Comparison of ENCODE assay signal across 8 mouse cellular contexts in the genomic region with DNA sequence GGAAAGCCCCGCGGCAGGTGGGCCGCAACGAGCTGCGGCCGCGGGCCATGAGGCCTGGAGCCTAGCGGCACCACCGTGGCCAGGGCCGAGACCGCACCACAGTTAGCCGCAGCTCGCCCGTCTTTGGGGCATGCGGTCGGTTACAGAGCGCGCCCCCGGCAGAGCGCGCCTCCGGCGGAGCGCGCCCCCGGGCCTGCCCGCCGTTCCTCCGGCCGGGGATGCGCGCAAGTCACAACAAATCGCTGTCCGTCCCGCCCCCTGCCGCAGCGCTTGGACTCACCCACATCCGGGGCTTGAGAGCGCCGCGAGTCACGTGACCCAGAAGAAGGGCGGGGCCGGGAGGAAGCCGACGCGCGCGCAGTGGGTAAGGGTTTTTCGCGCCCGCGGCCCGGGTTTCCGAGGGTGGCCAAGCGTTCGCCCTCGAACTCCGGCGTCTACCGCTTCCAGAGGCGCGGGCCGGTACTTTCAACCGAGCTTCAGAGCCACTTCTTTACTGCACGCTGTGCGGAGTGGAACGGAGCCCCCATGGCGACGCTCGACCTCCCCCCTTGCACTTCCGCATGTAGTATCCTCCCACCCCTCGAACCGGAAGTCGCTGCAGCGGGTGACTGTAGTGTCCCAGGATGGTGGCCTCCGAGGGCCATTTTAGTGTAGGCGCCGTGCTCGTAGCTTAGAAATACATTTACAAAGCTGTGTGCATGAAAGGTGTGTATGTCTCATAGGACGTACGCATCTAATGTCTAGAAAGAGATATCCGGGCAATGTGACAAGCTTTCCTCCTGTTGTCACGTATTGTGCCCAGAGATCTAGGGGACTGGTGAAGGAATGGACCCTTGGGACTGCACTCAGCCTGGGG. TPM values are rescaled to one million over a fixed set of nuclear protein-coding genes. Genes with fewer than 3 reads are reported as not detected.
DNase-seq lines count a peak whose midpoint lies in the region; ATAC-seq and TF ChIP-seq lines count a peak whose summit lies in the region.

A gene (plus strand): TSS at position 314 of the 856 bp plus-strand sequence.
A gene (minus strand): TSS at position 552 of the 856 bp plus-strand sequence.

- ATAC-seq in forebrain, embryonic 11.5 days (replicated peaks; ENCODE audit: low FRiP score) = peak; percentile 95
- ATAC-seq in heart, postnatal 0 days (ENCODE audit: insufficient read depth, low read depth) = peak; percentile 94
- ATAC-seq in liver, embryonic 16.5 days (ENCODE audit: low read depth) = peak; percentile 94
- peak; percentile 96 for ATAC-seq in neural tube, embryonic 13.5 days (ENCODE audit: low read depth)

- in situ Hi-C loops in CH12.LX (cut with MboI; ENCODE audit: low pct_ligation_motif_present, low pct_unique_long_range_greater_than_20kb, low sequenced_read_pairs) = no loop called here

- H3K4me3 ChIP-seq in CH12.LX (replicated peaks in 1 of 3; ENCODE audit: low read depth in 2 of 3, low read length in 2 of 3, poor library complexity in 1 of 3) = peak within 1 kb of the TSS; percentile 82 to 100 (median 87)
- peak within 1 kb of the TSS; percentile 78 for H3K4me3 ChIP-seq in forebrain, embryonic 11.5 days (ENCODE audit: low read depth, low read length)
- peak within 1 kb of the TSS; percentile 90 for H3K4me3 ChIP-seq in heart, postnatal 0 days (ENCODE audit: low read depth, low read length)
- H3K4me3 ChIP-seq in liver, embryonic 16.5 days (ENCODE audit: low read depth, low read length) = peak within 1 kb of the TSS; percentile 90
- peak within 1 kb of the TSS; percentile 92 for H3K4me3 ChIP-seq in neural tube, embryonic 13.5 days
- peak within 1 kb of the TSS; percentile 94 for H3K4me3 ChIP-seq in testis, adult 2 months (ENCODE audit: control insufficient read depth, low read depth, low read length)

- no peaks in the 10 kb centered on the region for H3K9me3 ChIP-seq in CH12.LX (replicated peaks; ENCODE audit: low read length)
- no peaks in the 10 kb centered on the region for H3K9me3 ChIP-seq in forebrain, embryonic 11.5 days (ENCODE audit: control insufficient read depth, low read length)
- no peaks in the 10 kb centered on the region for H3K9me3 ChIP-seq in heart, postnatal 0 days (replicated peaks; ENCODE audit: control insufficient read depth, low read length)
- no peaks in the 10 kb centered on the region for H3K9me3 ChIP-seq in liver, embryonic 16.5 days (replicated peaks; ENCODE audit: control insufficient read depth, low read length)
- no peaks in the 10 kb centered on the region for H3K9me3 ChIP-seq in neural tube, embryonic 13.5 days

- dilution Hi-C loops in CH12.LX (cut with MboI; ENCODE audit: extremely low pct_ligation_motif_present, extremely low pct_unique_long_range_greater_than_20kb, low sequenced_read_pairs) = no loop called here

- no peak for TF ChIP-seq CTCF in CH12.LX (conservative IDR thresholded peaks at IDR 0.05 in 1 of 2, IDR thresholded peaks at IDR 0.05 in 1 of 2; ENCODE audit: low read depth in 2 of 2, low read length in 2 of 2)
- TF ChIP-seq CTCF in heart, postnatal 0 days (IDR thresholded peaks at IDR 0.05; ENCODE audit: low read depth) = 0 out of 2 replicates have a peak, but pooled peaks have one; percentile 29
- no peak for TF ChIP-seq CTCF in testis, adult 2 months (IDR thresholded peaks at IDR 0.05; ENCODE audit: control insufficient read depth, insufficient read depth, insufficient replicate concordance, low read depth, low read length)

- H3K79me2 ChIP-seq in CH12.LX (replicated peaks; ENCODE audit: control insufficient read depth, extremely low read depth, insufficient read depth, poor library complexity, severe bottlenecking) = peaks cover 9% of the 10 kb centered on the region

- H3K27me3 ChIP-seq in CH12.LX (replicated peaks) = no peaks in the 10 kb centered on the region
- H3K27me3 ChIP-seq in forebrain, embryonic 11.5 days (ENCODE audit: control insufficient read depth, insufficient read depth, low read length) = no peaks in the 10 kb centered on the region
- H3K27me3 ChIP-seq in heart, postnatal 0 days (ENCODE audit: control insufficient read depth, insufficient read depth, low read length) = no peaks in the 10 kb centered on the region
- H3K27me3 ChIP-seq in liver, embryonic 16.5 days (ENCODE audit: control insufficient read depth, insufficient read depth, low read depth, low read length) = no peaks in the 10 kb centered on the region
- no peaks in the 10 kb centered on the region for H3K27me3 ChIP-seq in neural tube, embryonic 13.5 days
- no peaks in the 10 kb centered on the region for H3K27me3 ChIP-seq in testis, adult 2 months (ENCODE audit: control insufficient read depth, insufficient read depth, low read length)

- peaks cover 0 to 49% of the 10 kb centered on the region in 2 experiments; a peak in 3 of 4 replicates for H3K4me1 ChIP-seq in CH12.LX (ENCODE audit: control insufficient read depth in 1 of 2, insufficient read depth in 2 of 2)
- H3K4me1 ChIP-seq in forebrain, embryonic 11.5 days (replicated peaks; ENCODE audit: control insufficient read depth, insufficient read depth, low read length) = peaks cover 6% of the 10 kb centered on the region; the same call in 1 of the 2 replicates
- peaks cover 13% of the 10 kb centered on the region for H3K4me1 ChIP-seq in heart, postnatal 0 days (ENCODE audit: control insufficient read depth, insufficient read depth)
- peaks cover 24% of the 10 kb centered on the region for H3K4me1 ChIP-seq in liver, embryonic 16.5 days (ENCODE audit: control insufficient read depth, low read depth, low read length)
- peaks cover 24% of the 10 kb centered on the region for H3K4me1 ChIP-seq in neural tube, embryonic 13.5 days (replicated peaks)
- peaks cover 11% of the 10 kb centered on the region for H3K4me1 ChIP-seq in testis, adult 2 months (ENCODE audit: control insufficient read depth, insufficient read depth, low read length)

- TF ChIP-seq RAD21 in CH12.LX (IDR thresholded peaks at IDR 0.05; ENCODE audit: low read depth, low read length) = no peak

- peak; percentile 80 for TF ChIP-seq POLR2A in CH12.LX (IDR thresholded peaks at IDR 0.05; ENCODE audit: low read depth, low read length)
- TF ChIP-seq POLR2A in testis, adult 2 months (IDR thresholded peaks at IDR 0.05; ENCODE audit: control insufficient read depth, low read depth, low read length) = peak; percentile 83

- H3K36me3 ChIP-seq in CH12.LX (replicated peaks in 1 of 2; ENCODE audit: control insufficient read depth in 1 of 2, insufficient read depth in 1 of 2, low read length in 1 of 2) = peaks cover 0 to 18% of the 10 kb centered on the region in 2 experiments
- H3K36me3 ChIP-seq in forebrain, embryonic 11.5 days (ENCODE audit: control insufficient read depth, insufficient read depth, low read length) = no peaks in the 10 kb centered on the region
- no peaks in the 10 kb centered on the region; the same call in 1 of the 2 replicates for H3K36me3 ChIP-seq in heart, postnatal 0 days (replicated peaks; ENCODE audit: control insufficient read depth, insufficient read depth, low read length)
- H3K36me3 ChIP-seq in liver, embryonic 16.5 days (ENCODE audit: control insufficient read depth, insufficient read depth) = no peaks in the 10 kb centered on the region
- peaks cover 9% of the 10 kb centered on the region; the same call in 1 of the 2 replicates for H3K36me3 ChIP-seq in neural tube, embryonic 13.5 days
- no peaks in the 10 kb centered on the region; the same call in 1 of the 2 replicates for H3K36me3 ChIP-seq in testis, adult 2 months (ENCODE audit: control insufficient read depth, insufficient read depth, low read length)

- no peak for TF ChIP-seq EP300 in CH12.LX (IDR thresholded peaks at IDR 0.05; ENCODE audit: low read length)
- TF ChIP-seq EP300 in heart, postnatal 0 days (IDR thresholded peaks at IDR 0.05; ENCODE audit: low read depth) = peak; percentile 78; the same call in 1 of the 2 replicates

- peak; percentile 95 for DNase-seq in CH12.LX (ENCODE audit: extremely low read depth)
- peak; percentile 93 for DNase-seq in c-Kit-positive CD71-positive TER-119-negative erythroid progenitor cells, embryonic 14.5 days (ENCODE audit: low read depth)
- DNase-seq in forebrain, embryonic 11.5 days (ENCODE audit: low spot score) = peak; percentile 99
- peak; percentile 97 for DNase-seq in heart, postnatal 0 days (ENCODE audit: low spot score)
- DNase-seq in kidney, postnatal 4 days = peak; percentile 99

- under 1% methylated on average over 82 of the region's 84 CpGs for WGBS in forebrain, embryonic 11.5 days
- WGBS in heart, postnatal 0 days = under 1% methylated on average over 80 of the region's 84 CpGs
- under 1% methylated on average over 82 of the region's 84 CpGs for WGBS in liver, embryonic 16.5 days (ENCODE audit: insufficient replicate concordance)
- 0% methylated on average over 84 of the region's 84 CpGs for WGBS in neural tube, embryonic 13.5 days

- peak within 1 kb of the TSS; percentile 86 for H3K27ac ChIP-seq in CH12.LX (ENCODE audit: insufficient read depth, low read depth)
- H3K27ac ChIP-seq in forebrain, embryonic 11.5 days (ENCODE audit: low read depth, low read length) = peak within 1 kb of the TSS; percentile 97
- peak within 1 kb of the TSS; percentile 95 for H3K27ac ChIP-seq in heart, postnatal 0 days (ENCODE audit: low read depth)
- peak within 1 kb of the TSS; percentile 90 for H3K27ac ChIP-seq in liver, embryonic 16.5 days (ENCODE audit: low read length)
- H3K27ac ChIP-seq in neural tube, embryonic 13.5 days (replicated peaks) = peak within 1 kb of the TSS; percentile 99
- H3K27ac ChIP-seq in testis, adult 2 months (ENCODE audit: control insufficient read depth, insufficient read depth, low read depth, low read length) = peak within 1 kb of the TSS; percentile 95

- peak within 1 kb of the TSS; percentile 99 for H3K4me2 ChIP-seq in CH12.LX (ENCODE audit: insufficient read depth, low read depth, poor library complexity, severe bottlenecking)
- peak within 1 kb of the TSS; percentile 67 for H3K4me2 ChIP-seq in forebrain, embryonic 11.5 days (ENCODE audit: low read depth, low read length, severe bottlenecking)
- peak within 1 kb of the TSS; percentile 93 for H3K4me2 ChIP-seq in heart, postnatal 0 days (ENCODE audit: low read depth, low read length)
- peak within 1 kb of the TSS; percentile 89 for H3K4me2 ChIP-seq in liver, embryonic 16.5 days (ENCODE audit: low read depth, low read length)
- peak within 1 kb of the TSS; percentile 79 for H3K4me2 ChIP-seq in neural tube, embryonic 13.5 days

- H3K9ac ChIP-seq in CH12.LX (ENCODE audit: insufficient read depth, low read depth) = peak within 1 kb of the TSS; percentile 87
- H3K9ac ChIP-seq in forebrain, embryonic 11.5 days (ENCODE audit: low read length) = peak within 1 kb of the TSS; percentile 98
- H3K9ac ChIP-seq in heart, postnatal 0 days (replicated peaks; ENCODE audit: low read depth, low read length) = peak within 1 kb of the TSS; percentile 96
- peak within 1 kb of the TSS; percentile 98 for H3K9ac ChIP-seq in liver, embryonic 16.5 days (ENCODE audit: low read depth, low read length)
- peak within 1 kb of the TSS; percentile 100 for H3K9ac ChIP-seq in neural tube, embryonic 13.5 days

RNA-seq across cellular contexts. Expression of the first gene that starts in this region (rescaled TPM):
- total RNA-seq in CH12.LX (2012; rRNA removed) = 62.6 and 64.5 TPM in 2 replicates
- total RNA-seq in CH12.LX (2014; rRNA removed) = 20.8 and 27.2 TPM in 2 replicates
- polyA plus RNA-seq in CH12.LX (2012; ENCODE audit: insufficient read length, low read depth) = 87.4 and 102 TPM in 2 replicates
- polyA plus RNA-seq in forebrain, embryonic 11.5 days (2014; fragmentation: Nextera tagmentation; extraction: Ambion mirVana) = 166 and 173 TPM in 2 replicates
- 28.9 and 43.9 TPM in 2 replicates for total RNA-seq in heart, postnatal 0 days (2014; rRNA removed; ENCODE audit: low replicate concordance)
- 322 and 335 TPM in 2 replicates for polyA plus RNA-seq in heart, postnatal 0 days (2015; fragmentation: Nextera tagmentation; extraction: Ambion mirVana)
- polyA plus RNA-seq in liver, embryonic 16.5 days (2015; fragmentation: Nextera tagmentation; extraction: Ambion mirVana) = 89.4 and 95.1 TPM in 2 replicates
- polyA plus RNA-seq in neural tube, embryonic 13.5 days (2015; fragmentation: Nextera tagmentation; extraction: Ambion mirVana) = 174 TPM in 2 replicates
- polyA plus RNA-seq in testis, adult 2 months (2012; rRNA removed) = 118 and 127 TPM in 2 replicates

RNA-seq across cellular contexts. Expression of the second gene that starts in this region (rescaled TPM):
- 18.7 and 24.8 TPM in 2 replicates for total RNA-seq in CH12.LX (2012; rRNA removed)
- total RNA-seq in CH12.LX (2014; rRNA removed) = 27.3 and 34.9 TPM in 2 replicates
- polyA plus RNA-seq in CH12.LX (2012; ENCODE audit: insufficient read length, low read depth) = 45.6 and 62.4 TPM in 2 replicates
- polyA plus RNA-seq in forebrain, embryonic 11.5 days (2014; fragmentation: Nextera tagmentation; extraction: Ambion mirVana) = 51.4 and 53.2 TPM in 2 replicates
- 4.7 and 5.2 TPM in 2 replicates for total RNA-seq in heart, postnatal 0 days (2014; rRNA removed; ENCODE audit: low replicate concordance)
- 40.4 and 45.3 TPM in 2 replicates for polyA plus RNA-seq in heart, postnatal 0 days (2015; fragmentation: Nextera tagmentation; extraction: Ambion mirVana)
- 15.9 and 17.4 TPM in 2 replicates for polyA plus RNA-seq in liver, embryonic 16.5 days (2015; fragmentation: Nextera tagmentation; extraction: Ambion mirVana)
- 38.9 and 45.6 TPM in 2 replicates for polyA plus RNA-seq in neural tube, embryonic 13.5 days (2015; fragmentation: Nextera tagmentation; extraction: Ambion mirVana)
- 182 and 187 TPM in 2 replicates for polyA plus RNA-seq in testis, adult 2 months (2012; rRNA removed)

Comparison
In these comparisons a context has a peak if more than half of its experiments do, and no peak if none do; other contexts are left out.
1. Peak in every context shown above with its lines: DNase-seq, ATAC-seq, H3K4me3 ChIP-seq and H3K27ac ChIP-seq.